Mouse (Mus musculus) retina, embryonic 14.5 days (tissue): Measurements from ENCODE around the gene AC140267.1.

Experiments
- DNase-seq: peaks from one replicate; pipeline ENCODE4 v3.0.0-alpha.2; 2015; ENCODE audit warnings: low spot score

AC140267.1 gene

DNA sequence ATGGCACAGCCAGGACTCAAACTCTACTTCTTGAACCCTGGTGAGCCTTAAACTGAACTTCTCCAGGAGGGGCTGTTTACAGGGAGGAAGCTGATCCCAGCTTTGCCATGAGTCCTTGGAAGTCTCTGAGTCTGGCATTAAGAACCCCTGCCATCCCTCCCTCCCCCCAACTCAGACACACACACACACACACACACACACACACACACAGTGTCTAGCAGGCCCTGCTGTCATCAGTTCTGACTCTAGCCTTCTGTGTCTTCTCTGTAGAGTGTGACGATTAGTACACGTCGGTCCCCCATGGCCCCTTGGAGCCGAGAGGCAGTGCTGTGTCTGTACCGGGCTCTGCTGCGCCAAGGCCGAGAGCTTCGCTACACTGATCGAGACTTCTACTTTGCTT, at the start of gene AC140267.1:
AC140267.1 (plus strand) TSS at position 301 of the 400 bp plus-strand sequence.
- DNase-seq, result no peak

DNA sequence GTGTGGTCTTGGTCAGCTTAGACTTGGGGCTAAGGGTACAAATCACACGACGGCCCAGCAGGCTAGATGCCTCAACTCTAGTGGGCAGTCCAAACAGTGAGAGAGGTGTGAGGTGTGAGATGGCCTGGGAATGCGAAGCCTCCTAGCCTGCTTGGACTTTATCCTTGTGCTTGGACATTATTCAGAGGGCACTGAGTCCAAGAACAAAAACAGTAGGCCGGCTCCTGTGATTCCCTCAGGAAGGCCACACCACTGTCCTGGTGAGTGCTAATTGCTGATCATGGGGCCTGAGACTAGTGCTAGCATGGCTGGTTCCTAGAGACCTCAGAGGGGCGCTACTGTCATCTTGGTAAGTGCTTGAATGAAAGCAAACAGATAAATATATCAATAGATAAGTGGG, 46.7 kb upstream of the AC140267.1 start:
- DNase-seq, result no peak

DNA sequence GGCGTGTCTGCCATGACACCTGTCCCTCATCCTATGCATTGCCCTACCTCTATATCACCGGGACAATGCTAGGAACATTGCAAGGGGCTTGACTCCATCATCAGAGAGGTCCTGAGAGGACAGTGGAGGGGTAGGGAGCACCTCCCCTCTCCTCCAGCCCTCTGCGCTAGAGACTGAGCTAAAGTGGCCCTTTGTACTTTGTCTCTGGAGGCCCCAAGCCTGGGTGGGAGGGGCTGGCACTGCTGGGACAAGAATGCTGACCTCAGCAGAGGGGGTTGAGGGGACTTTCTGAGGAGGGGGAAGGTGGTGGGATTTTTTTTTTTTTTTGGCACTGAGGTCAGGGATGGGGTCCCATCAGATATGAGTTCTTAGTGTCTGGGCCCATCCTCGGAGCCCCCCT, 45.6 kb upstream of the AC140267.1 start:
- no peak for DNase-seq

DNA sequence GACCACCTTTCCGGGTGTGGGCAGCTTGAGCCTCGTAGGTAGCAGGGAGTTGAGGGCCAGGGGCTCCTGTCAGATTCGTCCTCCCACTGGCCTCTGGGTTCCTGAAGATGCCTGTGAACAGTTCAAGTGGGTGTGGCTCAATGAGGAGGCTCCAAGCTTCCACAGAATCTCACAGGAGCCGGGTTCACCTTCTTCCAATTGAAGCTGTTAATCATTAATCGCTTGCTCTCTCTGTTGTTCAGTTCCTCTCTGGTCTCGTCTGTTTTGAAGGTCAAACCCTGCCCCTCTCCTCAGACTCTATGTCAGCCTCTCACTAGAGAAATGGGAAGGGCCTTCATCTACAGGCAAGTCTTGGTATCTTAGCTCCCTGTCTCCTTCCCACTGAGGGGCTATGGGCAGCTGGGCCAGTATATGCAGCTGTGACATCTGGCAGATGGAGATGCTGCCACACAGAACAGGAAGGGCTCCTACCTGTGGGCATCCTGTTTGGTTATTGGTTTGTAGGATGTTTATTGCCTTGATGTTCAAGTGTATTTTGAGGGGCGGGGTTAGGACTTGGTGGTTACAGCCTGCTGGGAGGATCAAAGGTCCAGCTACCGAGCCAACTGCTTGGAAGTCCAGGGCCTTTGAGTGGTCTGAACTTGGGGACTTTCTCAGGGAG, 43.9 kb upstream of the AC140267.1 start:
- DNase-seq, result no peak

DNA sequence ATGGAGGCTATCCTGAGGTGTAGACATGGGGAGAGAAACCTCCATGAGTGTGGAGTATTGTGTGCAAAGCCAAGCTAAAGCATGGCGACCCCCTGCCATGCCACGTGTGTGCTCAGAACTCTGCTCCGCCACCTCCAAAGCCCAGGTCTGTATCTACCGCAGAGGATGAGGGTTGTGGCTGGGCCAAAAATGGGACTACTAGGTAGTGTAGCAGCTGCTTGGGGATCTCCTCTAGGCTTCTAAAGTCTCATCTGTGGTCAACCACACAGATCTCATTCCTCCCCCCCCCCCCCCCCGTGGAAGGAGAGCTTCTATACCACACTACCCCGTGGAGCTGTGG, 43.4 kb upstream of the AC140267.1 start:
- no peak for DNase-seq

DNA sequence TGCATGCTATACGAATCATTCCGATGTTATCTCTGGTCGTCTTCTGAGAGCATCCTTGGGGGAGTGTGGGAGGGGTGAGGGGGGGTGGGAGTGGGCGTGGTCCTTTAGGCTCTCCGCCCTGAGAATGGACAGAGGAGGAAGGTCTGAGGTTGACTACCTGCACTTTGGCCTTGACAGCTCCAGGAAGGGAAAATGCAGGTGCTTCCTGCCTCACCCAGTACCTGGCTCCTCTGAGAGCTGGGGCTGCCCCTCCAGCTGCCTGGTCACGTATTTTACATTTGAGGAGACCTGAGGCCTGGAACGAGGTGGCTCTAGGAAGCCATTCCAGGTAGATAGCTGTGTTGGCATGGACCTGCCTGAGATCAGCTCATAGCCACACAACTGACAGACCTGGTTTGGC, 42.8 kb upstream of the AC140267.1 start:
- DNase-seq, result no peak

DNA sequence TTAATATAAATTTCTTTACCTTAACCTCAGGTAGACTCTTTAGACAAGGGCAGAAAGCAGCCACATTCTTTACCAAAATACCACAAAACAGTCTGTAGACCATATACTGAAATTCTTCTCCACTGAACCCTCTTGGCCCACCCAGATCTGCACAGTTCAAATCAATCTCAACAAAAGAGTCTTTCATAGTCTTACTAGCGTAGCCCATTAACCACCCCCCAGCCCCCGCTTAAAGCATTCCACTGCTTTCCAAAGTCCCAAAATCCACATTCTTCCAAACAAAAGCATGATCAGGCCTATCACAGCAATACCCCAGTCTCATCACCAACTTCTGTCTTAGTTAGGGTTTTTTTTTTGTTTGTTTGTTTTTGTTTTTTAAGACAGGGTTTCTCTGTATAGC, 36.1 kb upstream of the AC140267.1 start:
- DNase-seq, result no peak

DNA sequence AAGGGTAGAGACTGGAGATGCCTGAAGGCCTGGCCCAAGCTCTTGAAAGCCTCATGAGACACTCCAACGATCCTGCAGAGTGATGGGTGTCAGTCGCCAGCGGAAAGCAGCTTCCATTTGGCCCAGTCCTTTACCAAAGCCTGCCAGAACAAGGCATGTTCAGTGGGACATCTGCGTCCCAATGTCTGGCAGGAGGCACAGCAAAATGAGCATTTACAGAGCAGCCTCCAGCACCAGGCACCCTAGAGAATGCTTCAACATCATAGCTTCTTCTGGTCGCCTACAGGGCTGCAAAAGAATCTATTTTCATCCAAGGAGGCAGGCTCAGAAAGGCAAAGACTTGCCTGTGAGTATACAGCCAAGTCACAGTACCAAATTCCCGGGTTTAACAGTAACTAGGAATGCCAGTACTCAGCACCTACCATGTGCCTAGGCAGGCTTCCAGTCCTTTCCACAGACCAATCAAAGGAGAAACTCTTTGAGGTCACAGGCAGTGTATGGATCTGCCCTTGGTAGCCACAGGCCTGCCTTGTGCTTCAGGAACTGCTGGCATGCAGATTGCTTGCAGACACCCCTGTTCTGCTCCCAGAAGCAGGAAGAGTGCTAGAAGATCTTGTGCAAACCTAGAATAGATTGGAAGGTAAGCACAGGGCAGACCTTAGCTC, 33.4 kb upstream of the AC140267.1 start:
- no peak for DNase-seq

DNA sequence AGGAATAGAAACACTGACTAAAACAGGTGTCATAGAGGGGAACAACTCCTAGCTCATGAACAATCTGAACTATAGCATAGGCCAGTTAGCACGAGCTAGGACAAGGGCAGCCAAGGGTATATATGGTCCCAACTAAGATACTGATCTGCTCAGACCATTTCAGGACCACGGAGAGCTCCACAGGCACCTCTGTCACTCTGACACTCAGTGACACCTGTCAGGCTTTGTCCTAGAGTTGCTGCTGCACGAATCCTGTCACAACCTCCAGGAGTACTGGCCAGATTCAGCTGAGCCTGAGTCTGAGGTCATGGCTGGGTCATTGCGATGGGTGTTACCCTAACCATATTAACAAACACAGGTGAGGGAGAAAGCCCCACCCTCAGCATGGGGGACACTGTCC, 32.2 kb upstream of the AC140267.1 start:
- peak; percentile 37 for DNase-seq

DNA sequence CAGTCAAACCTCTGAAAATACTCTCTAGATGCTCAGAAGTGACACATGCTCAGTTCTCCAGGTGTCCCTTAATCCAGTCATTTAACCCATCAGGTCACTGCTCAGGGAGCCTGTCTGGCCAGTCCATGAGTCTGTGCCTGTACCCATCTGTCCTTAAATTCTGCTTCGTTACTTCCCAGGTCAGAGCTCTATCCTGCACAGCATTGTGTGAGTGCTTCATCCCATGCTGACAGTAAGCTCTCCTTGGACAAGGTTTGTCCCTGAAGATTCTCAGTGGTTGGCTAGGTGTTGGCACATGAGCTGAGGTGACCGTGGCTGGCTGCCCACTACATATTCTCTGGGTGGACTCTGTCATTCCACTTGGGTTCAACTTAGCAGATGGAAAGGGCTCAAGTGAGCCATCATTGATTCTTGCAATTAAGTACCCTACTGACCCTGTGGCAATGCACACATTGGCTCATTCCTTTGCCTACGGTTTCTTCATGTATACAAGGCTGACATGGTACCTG, 29.5 kb upstream of the AC140267.1 start:
- no peak for DNase-seq

DNA sequence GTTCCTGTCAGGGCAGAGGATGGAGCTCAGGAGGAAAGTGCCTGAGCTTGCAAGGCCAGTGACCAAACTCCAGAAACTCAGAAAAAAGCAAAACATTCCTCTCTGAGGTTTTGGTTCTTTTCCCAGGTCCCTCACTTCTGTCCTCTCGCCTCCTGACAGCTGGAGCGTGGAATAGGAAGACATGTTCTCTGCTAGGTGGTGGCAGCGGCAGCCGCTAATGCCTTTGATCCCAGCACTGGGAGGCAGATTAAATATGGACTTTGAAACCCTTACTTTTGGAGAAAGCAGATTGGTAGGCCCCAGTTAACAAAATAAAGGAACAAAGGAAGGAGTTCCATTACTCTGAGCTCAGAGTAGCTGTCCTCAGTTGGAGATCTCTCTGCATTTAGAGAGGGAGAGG, 27.2 kb upstream of the AC140267.1 start:
- DNase-seq, result no peak

DNA sequence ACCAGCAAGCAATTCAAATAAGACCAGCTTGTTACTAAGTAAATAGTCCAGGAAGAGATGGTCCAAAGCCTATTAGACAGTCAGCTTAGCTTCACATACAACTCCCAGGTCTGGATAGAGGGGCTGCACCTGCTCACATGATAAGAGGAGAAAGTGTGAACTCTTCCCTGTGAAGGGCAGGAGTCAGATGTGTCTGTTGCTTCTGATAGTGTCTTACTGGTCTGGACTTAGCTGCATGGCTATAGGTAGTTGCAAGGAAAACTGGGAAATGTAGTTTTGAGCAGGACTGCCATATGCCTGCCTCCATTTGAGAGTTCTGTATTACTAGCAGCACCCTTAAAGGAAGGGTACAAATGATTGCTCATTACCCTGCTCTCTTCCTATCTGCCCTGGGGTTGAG, 21.9 kb upstream of the AC140267.1 start:
- no peak for DNase-seq

DNA sequence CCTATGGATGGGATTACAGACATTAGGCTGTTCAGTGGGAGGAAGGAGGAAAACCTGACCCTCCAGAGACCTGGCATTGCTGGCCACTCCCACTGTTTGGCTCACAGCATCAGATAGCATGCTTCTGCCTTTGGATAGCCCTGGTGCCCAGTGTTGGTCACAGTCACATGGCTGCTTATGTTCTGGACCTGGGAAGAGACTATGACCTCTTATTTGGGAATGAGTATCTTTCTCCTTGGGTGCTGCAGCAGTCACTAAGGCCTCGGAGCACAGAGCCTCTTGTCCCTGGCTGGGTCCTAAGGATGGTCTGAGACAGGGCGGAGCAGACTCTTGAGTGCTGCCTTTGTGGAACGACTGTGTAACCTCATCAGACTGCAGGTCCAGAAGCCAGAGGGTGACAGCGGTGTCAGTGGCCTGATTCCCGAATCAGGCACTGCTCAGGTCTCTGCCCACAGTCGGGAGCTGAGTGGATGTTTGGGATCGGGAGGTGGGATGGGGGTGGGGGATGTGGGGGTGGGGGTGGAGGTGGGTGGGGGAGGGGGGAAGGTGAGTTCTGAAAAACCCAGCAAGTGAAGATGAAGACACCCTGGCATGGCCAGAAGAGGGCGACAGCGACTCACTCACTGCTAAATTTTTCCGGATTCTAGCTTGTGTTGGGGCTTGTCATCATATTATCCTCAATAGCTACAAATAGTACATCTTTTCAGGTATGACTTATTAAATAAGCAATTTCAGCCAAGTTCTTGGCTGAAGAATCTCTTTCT, 19.7 kb upstream of the AC140267.1 start:
- DNase-seq, result peak; percentile 66

DNA sequence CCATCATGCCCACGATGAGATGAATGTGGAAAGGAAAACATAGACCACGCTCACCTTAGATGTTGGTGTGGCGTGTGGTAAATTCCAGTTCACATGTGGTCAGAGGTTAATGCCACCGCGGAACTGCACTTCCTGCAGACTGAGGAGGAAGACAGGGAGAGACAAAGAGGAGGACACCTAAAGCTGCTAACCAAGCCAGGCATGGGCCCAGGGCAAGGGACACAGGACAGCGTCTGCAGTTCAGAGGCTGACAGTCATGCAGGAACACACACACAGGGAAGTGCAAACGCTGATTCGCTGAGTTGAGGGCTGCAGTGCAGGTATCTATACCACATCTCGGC, 19.2 kb upstream of the AC140267.1 start:
- DNase-seq, result no peak

DNA sequence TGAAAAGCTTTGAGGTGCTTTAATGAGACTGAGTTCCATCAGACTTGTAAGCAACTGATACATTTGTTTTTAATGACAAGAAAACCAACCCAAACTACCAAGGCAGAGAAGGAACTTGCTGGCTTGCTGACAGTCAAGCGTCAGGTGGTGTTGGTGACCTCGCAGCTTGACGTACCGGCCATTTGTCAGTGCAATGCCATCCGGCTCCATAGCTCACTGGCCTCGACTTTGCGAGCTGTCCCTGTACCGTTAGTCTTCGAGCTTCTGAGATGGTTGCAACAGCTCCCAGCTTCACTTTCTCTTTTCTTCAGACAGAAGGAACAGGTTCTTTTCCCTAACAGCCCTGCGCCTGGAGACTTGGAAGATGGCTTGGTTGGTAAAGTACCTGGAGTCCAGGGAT, 18.2 kb upstream of the AC140267.1 start:
- no peak for DNase-seq

DNA sequence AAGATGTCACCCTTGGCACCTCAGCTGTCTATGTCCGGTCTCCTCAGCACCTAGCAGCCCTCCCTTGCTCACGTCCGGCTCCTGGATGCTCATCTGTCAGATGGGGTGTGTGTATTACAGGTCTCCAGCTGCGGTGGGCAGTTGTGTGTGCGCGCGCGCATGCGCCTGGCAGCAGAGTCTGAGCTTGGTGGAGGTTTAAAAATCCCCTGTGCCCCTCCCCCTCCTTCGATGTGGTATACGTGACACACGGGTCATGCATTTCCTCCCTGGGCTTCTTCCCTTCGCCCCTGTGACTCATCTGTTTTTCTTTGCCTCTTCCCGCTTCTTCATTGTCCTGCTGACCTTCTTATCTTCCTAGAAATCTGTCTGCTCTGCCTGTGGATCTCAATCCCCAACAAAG, 16.4 kb upstream of the AC140267.1 start:
- peak; percentile 33 for DNase-seq

DNA sequence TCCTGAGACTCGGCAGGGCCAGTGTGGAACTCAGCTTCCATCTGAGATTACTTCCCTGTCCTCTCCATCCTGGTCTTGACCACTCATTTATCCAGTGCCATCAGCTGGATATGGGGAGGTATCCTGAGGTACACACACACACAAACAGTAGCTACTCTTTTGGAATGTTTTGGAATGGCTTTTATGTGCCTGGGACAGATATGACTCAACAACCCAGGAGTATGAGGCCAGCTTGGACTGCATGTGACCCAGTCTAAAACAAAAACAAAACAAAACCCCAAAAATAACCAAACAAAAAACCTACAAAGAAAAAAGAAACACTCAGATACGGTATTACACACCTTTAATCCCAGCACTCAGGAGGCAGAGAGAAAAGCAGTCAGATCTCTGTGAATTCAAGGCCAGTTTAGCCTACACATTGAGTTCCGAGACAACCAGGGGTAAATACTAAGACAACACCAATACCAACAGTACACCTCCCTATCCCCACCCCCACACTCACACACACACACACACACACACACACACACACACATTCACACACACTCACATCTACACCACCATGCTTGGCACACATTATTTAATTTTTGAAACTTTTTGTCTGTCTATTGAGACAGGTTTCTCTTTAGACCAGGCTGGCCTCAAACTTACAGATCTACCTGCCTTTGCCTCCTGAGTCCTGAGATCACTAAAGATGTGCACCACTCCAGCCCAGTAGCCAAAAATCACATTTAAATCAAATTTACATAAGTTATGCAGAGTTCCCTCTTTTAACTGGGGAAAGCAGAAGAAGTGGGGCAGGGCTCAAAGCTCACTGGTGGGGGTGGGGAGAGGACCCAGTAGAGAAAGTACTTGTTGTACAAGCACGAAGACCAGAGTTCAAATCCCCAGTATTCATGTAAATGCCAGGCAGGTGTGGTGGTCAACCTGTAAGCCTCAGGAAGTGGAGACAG, 15.7 kb upstream of the AC140267.1 start:
- DNase-seq, result no peak

DNA sequence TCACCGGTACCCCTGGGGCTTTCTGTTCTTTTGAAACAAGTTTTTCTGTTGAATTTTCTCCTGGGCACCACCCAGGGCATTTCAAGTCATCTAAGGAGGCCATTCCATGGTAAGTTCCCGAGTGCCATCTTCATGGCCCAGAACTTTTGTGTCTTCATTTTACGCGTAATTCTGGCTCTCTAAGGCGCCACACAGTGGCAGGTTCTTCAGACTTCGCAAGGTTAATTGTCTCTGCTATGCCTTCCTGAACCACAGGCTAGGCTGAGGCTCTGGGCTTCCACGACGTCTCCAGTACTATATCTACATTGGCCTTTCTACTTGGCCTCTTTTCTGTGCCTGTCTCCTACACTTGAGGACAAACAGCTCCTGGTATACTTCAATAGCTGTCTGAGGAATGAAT, 14.6 kb upstream of the AC140267.1 start:
- DNase-seq, result no peak

DNA sequence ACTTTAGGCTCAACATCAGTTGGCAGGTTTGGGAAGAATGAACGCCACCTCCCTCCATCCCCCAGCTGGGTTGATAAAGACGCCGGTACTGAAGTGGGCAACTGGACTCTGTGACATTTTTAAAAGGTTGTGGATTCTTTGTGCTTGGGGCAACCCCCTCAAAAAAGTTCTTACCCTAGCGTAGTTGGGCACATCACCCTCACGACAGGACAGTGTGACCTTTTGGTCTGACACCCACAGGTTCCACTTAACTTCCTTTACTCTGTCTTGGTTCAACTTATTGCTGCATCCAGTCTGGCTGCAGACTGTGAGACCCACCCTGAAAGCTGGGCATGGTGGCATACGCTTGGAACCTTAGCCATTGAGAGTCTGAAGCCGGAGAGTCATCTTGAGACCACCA, 11.9 kb upstream of the AC140267.1 start:
- DNase-seq, result no peak

DNA sequence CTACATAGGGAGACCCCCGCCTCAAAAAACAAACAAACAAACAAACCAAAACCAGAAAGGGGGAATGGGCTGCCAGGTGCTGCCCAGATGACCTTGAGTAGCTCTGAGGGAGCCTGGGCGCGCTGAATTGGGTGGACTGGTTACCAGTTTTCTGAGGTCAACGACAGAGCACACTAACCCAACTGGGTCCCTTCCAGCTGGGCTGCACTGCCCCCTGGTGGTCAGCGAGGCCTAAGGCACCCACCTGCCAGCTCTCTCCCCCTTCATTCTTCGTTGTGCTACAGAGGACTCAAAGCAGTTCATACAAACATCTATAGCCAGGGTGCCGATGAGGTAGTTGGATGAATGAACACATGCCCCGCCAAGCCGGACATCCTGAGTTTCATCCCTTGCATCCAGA, 10.4 kb upstream of the AC140267.1 start:
- DNase-seq, result peak; percentile 83

DNA sequence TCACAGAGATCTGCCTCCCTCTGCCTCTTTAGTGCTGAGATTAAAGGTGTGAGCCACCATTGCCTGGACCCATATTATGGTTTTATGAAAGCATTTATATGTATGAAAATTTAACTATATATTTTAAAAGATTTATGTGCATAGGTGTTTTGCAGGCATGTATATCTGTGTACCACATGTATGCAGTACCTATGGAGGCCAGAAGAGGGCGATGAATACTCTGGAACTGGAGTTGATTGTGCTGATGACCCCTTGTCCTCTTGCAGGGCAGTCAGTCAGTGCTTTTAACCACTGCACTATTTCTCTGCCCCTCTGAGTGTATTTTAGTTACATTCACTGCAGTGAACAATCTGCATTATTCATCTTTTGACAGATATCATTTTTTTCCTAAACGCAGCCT, 9.8 kb upstream of the AC140267.1 start:
- DNase-seq, result peak; percentile 78
